Mouse (Mus musculus) heart, postnatal 25 days (tissue): ENCODE measurements around the gene Amz1. TPM values are rescaled to one million over a fixed set of nuclear protein-coding genes. Genes with fewer than 3 reads are reported as not detected.

Source experiments
- DNase-seq: peaks from one replicate; pipeline ENCODE4 v3.0.0; 2022; ENCODE audit warnings: low spot score
- intact Hi-C: fragments of 180-260 bp; cut with DNase I; formaldehyde crosslinking; loops from one replicate; pipeline ENCODE4 v1.15.1; 2025
- total RNA-seq, 2 experiments: library from RNA; stranded (reverse); gene quantifications; 2 replicates each; pipeline ENCODE4 v1.2.3; 2021

Amz1 gene
- total RNA-seq, 2 experiments from 2014 or later = 0.08 to 0.44 TPM

GRCm38 (mm10) chr5:140720773-140721172 is 3.2 kb upstream of the Amz1 start:
- DNase-seq = no peak
- intact Hi-C loops = no loop called here

DNA sequence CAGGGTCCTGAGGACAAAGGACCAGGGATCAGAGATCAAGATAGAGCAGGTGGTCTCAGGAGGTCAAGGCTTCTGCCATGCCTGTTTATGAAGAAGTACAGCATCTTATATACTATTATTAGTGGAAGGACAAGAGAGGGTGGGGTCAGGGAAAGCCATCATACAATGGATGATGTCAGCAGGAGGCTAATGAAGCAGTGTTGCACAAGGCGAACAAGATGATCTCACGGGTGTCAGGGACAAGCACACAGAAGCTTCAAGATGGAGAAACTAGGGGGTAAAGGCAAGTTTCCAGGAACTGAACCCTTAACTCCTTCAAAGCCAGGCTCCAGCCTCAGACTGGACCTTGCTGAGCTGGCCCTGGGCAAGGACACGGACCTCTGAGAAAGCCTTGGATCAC is 1.8 kb upstream of the Amz1 start:
- no peak for DNase-seq
- intact Hi-C loops = no loop called here

DNA sequence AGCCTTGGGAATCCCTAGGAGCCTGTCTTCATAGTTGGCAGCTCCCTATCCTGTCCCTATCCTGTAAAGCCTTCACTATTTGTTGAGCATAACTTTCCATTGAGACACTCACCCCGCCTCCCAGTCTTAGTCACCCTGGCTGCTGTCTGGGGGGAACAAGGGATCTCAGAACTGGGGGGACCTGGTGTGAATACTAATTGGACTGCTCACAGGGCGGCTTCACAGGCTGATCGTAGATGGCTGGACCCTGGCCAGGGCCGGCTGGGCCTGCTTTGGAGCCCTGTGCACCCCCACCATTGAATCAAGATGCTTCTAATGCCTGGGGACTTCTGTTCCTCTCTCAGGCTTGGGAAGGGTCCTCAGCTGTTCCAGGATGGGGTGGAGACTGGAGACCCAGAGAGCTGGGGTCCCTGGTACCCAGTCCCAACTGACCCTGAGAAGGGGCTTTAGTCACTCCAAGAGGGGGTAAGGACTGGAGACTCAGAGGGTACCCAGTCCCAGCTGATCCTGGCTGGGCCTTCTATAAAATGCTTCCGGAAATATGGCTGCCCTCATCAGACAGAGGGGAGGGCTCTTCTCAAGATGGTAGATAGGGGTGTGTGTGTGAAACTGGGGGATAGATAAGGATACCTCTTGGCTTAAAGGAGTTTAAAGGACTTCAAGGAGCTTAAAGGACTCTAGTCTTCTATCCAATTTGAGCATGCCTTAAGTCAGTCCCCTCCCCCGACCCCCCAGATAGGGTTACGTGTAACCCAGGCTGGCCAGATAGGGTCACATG is 2.3 kb downstream of the Amz1 start:
- DNase-seq = no peak
- intact Hi-C loops = no loop called here

DNA sequence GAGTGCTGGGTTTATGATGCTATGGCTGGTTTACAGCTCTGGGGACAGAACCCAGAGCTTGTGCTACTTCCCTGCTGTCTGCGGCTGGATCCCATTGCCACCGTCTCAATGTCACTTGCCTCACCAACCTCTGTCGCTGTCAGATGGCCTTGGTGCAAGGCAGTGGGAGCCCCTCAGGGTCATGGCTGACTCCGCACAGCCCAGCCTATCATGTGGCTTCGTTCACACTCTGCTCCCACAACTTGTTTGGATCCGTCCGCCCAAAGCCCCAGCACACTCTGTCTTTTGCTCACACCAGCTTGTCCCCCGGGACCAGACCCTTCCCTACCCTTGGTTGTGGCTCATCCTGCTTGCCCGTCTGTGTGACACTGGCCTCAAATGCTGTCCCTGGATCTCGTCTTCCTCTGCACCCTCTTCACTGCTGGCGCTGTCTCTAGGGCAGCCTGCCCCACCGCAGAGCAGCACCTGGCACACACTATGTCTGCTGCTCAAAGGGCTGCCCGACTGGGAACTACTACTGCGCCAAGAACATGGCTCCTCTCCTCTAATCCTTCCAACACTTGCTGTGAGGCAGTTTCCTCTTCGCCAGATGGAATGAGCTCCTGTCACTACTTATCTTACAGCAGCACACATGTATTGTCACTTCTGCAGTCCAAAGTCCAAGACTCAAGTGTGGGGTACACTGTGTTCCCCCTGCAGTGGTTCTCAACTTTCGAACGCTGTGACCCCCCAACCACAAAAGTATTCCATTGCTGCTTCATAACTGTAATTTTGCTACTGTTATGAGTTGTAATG is 3.2 kb downstream of the Amz1 start:
- no peak for DNase-seq
- intact Hi-C loops = no loop called here

- DNase-seq = no peak
- intact Hi-C loops = no loop called here
These were observed 7.3 kb downstream of the Amz1 start for GRCm38 (mm10) chr5:140731040-140731797.

GRCm38 (mm10) chr5:140732195-140732594 is 8.3 kb downstream of the Amz1 start:
- intact Hi-C loops = no loop called here
- DNase-seq = no peak

DNA sequence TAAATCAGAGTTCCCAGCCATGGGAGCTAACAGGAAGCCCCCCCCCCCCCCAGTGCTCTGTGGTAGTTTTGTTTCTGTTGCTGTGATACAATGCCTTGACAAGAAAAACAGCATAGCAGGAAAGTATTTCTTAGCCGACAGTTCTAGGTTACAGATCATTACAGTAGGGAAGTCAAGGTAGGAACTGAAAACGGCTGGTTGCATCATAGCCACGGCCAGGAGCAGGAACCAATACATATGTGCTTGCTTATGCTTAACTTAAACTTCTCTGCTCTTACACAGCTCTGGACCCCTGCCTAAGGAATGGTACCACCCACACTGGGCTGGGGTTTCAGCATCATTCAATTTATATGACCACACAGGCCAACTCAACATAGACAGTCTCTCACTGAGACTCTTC is 9.4 kb downstream of the Amz1 start:
- no peak for DNase-seq
- intact Hi-C loops = no loop called here

- intact Hi-C loops = no loop called here
These were observed 11.4 kb downstream of the Amz1 start for GRCm38 (mm10) chr5:140735297-140735696.

GRCm38 (mm10) chr5:140736166-140736565 is 12.2 kb downstream of the Amz1 start:
- intact Hi-C loops = no loop called here
- DNase-seq = no peak

More at GRCm38 (mm10) chr5:140735297-140735696, 11.4 kb downstream of the Amz1 start:
- DNase-seq = no peak

GRCm38 (mm10) chr5:140739813-140740212 is 15.9 kb downstream of the Amz1 start:
- no peak for DNase-seq
- intact Hi-C loops = no loop called here

GRCm38 (mm10) chr5:140741040-140741439 is 17.1 kb downstream of the Amz1 start:
- DNase-seq = no peak
- intact Hi-C loops = no loop called here

GRCm38 (mm10) chr5:140741877-140742276 is 17.9 kb downstream of the Amz1 start:
- intact Hi-C loops = no loop called here
- no peak for DNase-seq

DNA sequence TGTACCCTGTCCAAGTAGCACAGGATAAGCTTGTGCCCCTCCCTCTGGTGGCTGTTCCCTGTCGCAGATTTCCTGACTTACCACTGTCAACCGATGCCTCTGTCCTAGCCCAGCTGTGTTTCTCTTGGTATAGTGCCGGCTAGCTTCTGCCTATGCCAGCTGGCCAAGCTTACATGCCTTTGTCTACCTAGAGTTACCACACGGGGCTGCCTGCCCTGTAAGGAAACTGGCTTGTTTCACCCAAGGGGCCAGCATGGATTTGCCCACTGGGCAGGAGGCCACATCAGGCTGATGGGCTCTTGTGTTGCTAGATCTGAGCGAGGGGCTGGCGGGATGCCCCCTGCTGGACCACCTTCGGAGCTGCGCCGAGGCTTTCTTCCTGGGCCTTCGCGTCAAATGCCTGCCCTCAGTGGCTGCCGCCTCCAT is 19.8 kb downstream of the Amz1 start:
- intact Hi-C loops = no loop called here
- DNase-seq = no peak

GRCm38 (mm10) chr5:140748425-140748824 is 24.5 kb downstream of the Amz1 start:
- no peak for DNase-seq
- intact Hi-C loops = loop anchor here (2.0 to 5.0 kb wide), 2 partner anchors 41 to 208 kb away; partner anchors contain the start of gene Brat1

GRCm38 (mm10) chr5:140749062-140749875 is 25.3 kb downstream of the Amz1 start:
- DNase-seq = peak; percentile 57
- intact Hi-C loops = loop anchor here (2.0 to 5.0 kb wide), 2 partner anchors 42 to 208 kb away; partner anchors contain the start of gene Brat1

GRCm38 (mm10) chr5:140750925-140751324 is 27.0 kb downstream of the Amz1 start:
- intact Hi-C loops = loop anchor here (5.0 kb wide), 1 partner anchor 76 kb away; no protein-coding TSS in a partner anchor

GRCm38 (mm10) chr5:140752041-140752440 is 28.1 kb downstream of the Amz1 start:
- intact Hi-C loops = loop anchor here (5.0 kb wide), 1 partner anchor 75 kb away; no protein-coding TSS in a partner anchor

More at GRCm38 (mm10) chr5:140750925-140751324, 27.0 kb downstream of the Amz1 start:
- DNase-seq = no peak

DNA sequence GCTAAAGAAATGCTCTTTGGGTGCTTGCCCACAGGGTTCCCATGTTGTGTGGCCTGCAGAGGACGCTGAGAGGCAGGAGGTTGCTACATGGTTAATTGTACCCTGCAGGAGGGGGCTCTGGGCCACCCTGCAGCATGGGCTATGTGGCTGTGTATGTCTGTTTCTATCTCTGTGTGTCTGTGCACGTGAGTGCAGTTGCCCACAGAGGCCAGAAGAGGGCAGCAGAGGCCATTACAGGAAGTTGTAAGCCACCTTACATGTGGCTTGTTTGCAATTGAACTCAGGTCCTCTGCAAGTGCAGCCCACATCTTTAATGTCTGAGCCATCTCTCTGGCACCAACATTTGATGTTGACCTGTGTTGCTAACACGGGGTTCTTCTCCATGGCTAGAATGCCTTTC is 28.7 kb downstream of the Amz1 start:
- intact Hi-C loops = loop anchor here (5.0 kb wide), 1 partner anchor 75 kb away; no protein-coding TSS in a partner anchor

More at GRCm38 (mm10) chr5:140752041-140752440, 28.1 kb downstream of the Amz1 start:
- no peak for DNase-seq

GRCm38 (mm10) chr5:140753223-140753622 is 29.3 kb downstream of the Amz1 start:
- no peak for DNase-seq
- intact Hi-C loops = loop anchor here (5.0 kb wide), 1 partner anchor 74 kb away; no protein-coding TSS in a partner anchor

More for the DNA sequence above, 28.7 kb downstream of the Amz1 start:
- no peak for DNase-seq
